Mouse (Mus musculus): ENCODE results near the gene Zdhhc7.

The Zdhhc7 gene

GRCm38 (mm10) chr8:120111382-120111781 lies 10.1 kb upstream of the Zdhhc7 start:
- Histone ChIP-seq H3K4me3 (replicated peaks; ENCODE audit: low read length) (no peak overlapping the region), H3K36me3 (ENCODE audit: insufficient read depth, low read length) (no peaks in the 10 kb centered on the region), H3K9me3 (ENCODE audit: low read length) (no peaks in the 10 kb centered on the region), H3K27me3 (ENCODE audit: insufficient read depth, low read length) (peaks cover 42% of the 10 kb centered on the region), H3K4me1 (replicated peaks; ENCODE audit: low read depth, low read length) (peaks cover 38% of the 10 kb centered on the region)
- TF ChIP-seq POU5F1 (IDR thresholded peaks at IDR 0.05; ENCODE audit: borderline replicate concordance, low read length) = no peak
- no peak for TF ChIP-seq NANOG (IDR thresholded peaks at IDR 0.05; ENCODE audit: borderline replicate concordance, low read length)
- TF ChIP-seq CTCF (conservative IDR thresholded peaks at IDR 0.05; ENCODE audit: low read length) = no peak

- TF ChIP-seq NANOG (IDR thresholded peaks at IDR 0.05; ENCODE audit: borderline replicate concordance, low read length) (no peak), POU5F1 (IDR thresholded peaks at IDR 0.05; ENCODE audit: borderline replicate concordance, low read length) (no peak), CTCF (conservative IDR thresholded peaks at IDR 0.05; ENCODE audit: low read length) (no peak)
Measured at GRCm38 (mm10) chr8:120110966-120111365, 9.7 kb upstream of the Zdhhc7 start.

GRCm38 (mm10) chr8:120109149-120109548 lies 7.9 kb upstream of the Zdhhc7 start:
- Histone ChIP-seq H3K27me3 (ENCODE audit: insufficient read depth, low read length) (peaks cover 19% of the 10 kb centered on the region), H3K9me3 (ENCODE audit: low read length) (no peaks in the 10 kb centered on the region), H3K36me3 (ENCODE audit: insufficient read depth, low read length) (no peaks in the 10 kb centered on the region), H3K4me3 (replicated peaks; ENCODE audit: low read length) (no peak overlapping the region), H3K4me1 (replicated peaks; ENCODE audit: low read depth, low read length) (peaks cover 57% of the 10 kb centered on the region)
- no peak for TF ChIP-seq POU5F1 (IDR thresholded peaks at IDR 0.05; ENCODE audit: borderline replicate concordance, low read length)
- no peak for TF ChIP-seq NANOG (IDR thresholded peaks at IDR 0.05; ENCODE audit: borderline replicate concordance, low read length)
- TF ChIP-seq CTCF (conservative IDR thresholded peaks at IDR 0.05; ENCODE audit: low read length) = no peak

More at GRCm38 (mm10) chr8:120110966-120111365, 9.7 kb upstream of the Zdhhc7 start:
- no peaks in the 10 kb centered on the region for H3K9me3 ChIP-seq (ENCODE audit: low read length)
- H3K27me3 ChIP-seq (ENCODE audit: insufficient read depth, low read length) = peaks cover 37% of the 10 kb centered on the region
- no peak overlapping the region for H3K4me3 ChIP-seq (replicated peaks; ENCODE audit: low read length)
- peaks cover 42% of the 10 kb centered on the region for H3K4me1 ChIP-seq (replicated peaks; ENCODE audit: low read depth, low read length)
- no peaks in the 10 kb centered on the region for H3K36me3 ChIP-seq (ENCODE audit: insufficient read depth, low read length)

- peaks cover 60% of the 10 kb centered on the region for H3K4me1 ChIP-seq (replicated peaks; ENCODE audit: low read depth, low read length)
- H3K9me3 ChIP-seq (ENCODE audit: low read length) = no peaks in the 10 kb centered on the region
- peaks cover 5% of the 10 kb centered on the region; the same call in 1 of the 2 replicates for H3K27me3 ChIP-seq (ENCODE audit: insufficient read depth, low read length)
Measured at GRCm38 (mm10) chr8:120104721-120105272, 3.5 kb upstream of the Zdhhc7 start.

GRCm38 (mm10) chr8:120103916-120104315 lies 2.6 kb upstream of the Zdhhc7 start:
- TF ChIP-seq POU5F1 (IDR thresholded peaks at IDR 0.05; ENCODE audit: borderline replicate concordance, low read length) (no peak), NANOG (IDR thresholded peaks at IDR 0.05; ENCODE audit: borderline replicate concordance, low read length) (no peak), CTCF (conservative IDR thresholded peaks at IDR 0.05; ENCODE audit: low read length) (no peak)
- H3K27me3 ChIP-seq (ENCODE audit: insufficient read depth, low read length) = peaks cover 5% of the 10 kb centered on the region; the same call in 1 of the 2 replicates
- no peaks in the 10 kb centered on the region for H3K9me3 ChIP-seq (ENCODE audit: low read length)
- H3K36me3 ChIP-seq (ENCODE audit: insufficient read depth, low read length) = 0 out of 2 replicates have a peak, but pooled peaks cover 4% of the 10 kb centered on the region
- peaks cover 54% of the 10 kb centered on the region for H3K4me1 ChIP-seq (replicated peaks; ENCODE audit: low read depth, low read length)
- no peak overlapping the region for H3K4me3 ChIP-seq (replicated peaks; ENCODE audit: low read length)

More at GRCm38 (mm10) chr8:120104721-120105272, 3.5 kb upstream of the Zdhhc7 start:
- Histone ChIP-seq H3K36me3 (ENCODE audit: insufficient read depth, low read length) (0 out of 2 replicates have a peak, but pooled peaks cover 4% of the 10 kb centered on the region), H3K4me3 (replicated peaks; ENCODE audit: low read length) (peak overlapping the region; percentile 57)
- TF ChIP-seq CTCF (conservative IDR thresholded peaks at IDR 0.05; ENCODE audit: low read length) = no peak
- TF ChIP-seq POU5F1 (IDR thresholded peaks at IDR 0.05; ENCODE audit: borderline replicate concordance, low read length) = no peak
- no peak for TF ChIP-seq NANOG (IDR thresholded peaks at IDR 0.05; ENCODE audit: borderline replicate concordance, low read length)

- Histone ChIP-seq H3K9me3 (ENCODE audit: low read length) (no peaks in the 10 kb centered on the region), H3K4me1 (replicated peaks; ENCODE audit: low read depth, low read length) (peaks cover 45% of the 10 kb centered on the region), H3K4me3 (replicated peaks; ENCODE audit: low read length) (peak overlapping the region; percentile 93), H3K36me3 (ENCODE audit: insufficient read depth, low read length) (0 out of 2 replicates have a peak, but pooled peaks cover 4% of the 10 kb centered on the region), H3K27me3 (ENCODE audit: insufficient read depth, low read length) (peaks cover 5% of the 10 kb centered on the region; the same call in 1 of the 2 replicates)
- TF ChIP-seq CTCF (conservative IDR thresholded peaks at IDR 0.05; ENCODE audit: low read length) = no peak
- no peak for TF ChIP-seq NANOG (IDR thresholded peaks at IDR 0.05; ENCODE audit: borderline replicate concordance, low read length)
Measured at GRCm38 (mm10) chr8:120100388-120101067, 754 bp downstream of the Zdhhc7 start.

- no peak overlapping the region for H3K4me3 ChIP-seq (replicated peaks; ENCODE audit: low read length)
- H3K36me3 ChIP-seq (ENCODE audit: insufficient read depth, low read length) = peaks cover 14% of the 10 kb centered on the region
- H3K9me3 ChIP-seq (ENCODE audit: low read length) = no peaks in the 10 kb centered on the region
- TF ChIP-seq NANOG (IDR thresholded peaks at IDR 0.05; ENCODE audit: borderline replicate concordance, low read length) = no peak
- no peak for TF ChIP-seq CTCF (conservative IDR thresholded peaks at IDR 0.05; ENCODE audit: low read length)
- no peak for TF ChIP-seq POU5F1 (IDR thresholded peaks at IDR 0.05; ENCODE audit: borderline replicate concordance, low read length)
- no peaks in the 10 kb centered on the region for H3K27me3 ChIP-seq (ENCODE audit: insufficient read depth, low read length)
- peaks cover 12% of the 10 kb centered on the region for H3K4me1 ChIP-seq (replicated peaks; ENCODE audit: low read depth, low read length)
Measured at GRCm38 (mm10) chr8:120096486-120096885, 4.8 kb downstream of the Zdhhc7 start.

- H3K27me3 ChIP-seq (ENCODE audit: insufficient read depth, low read length) = no peaks in the 10 kb centered on the region
- H3K4me1 ChIP-seq (replicated peaks; ENCODE audit: low read depth, low read length) = peaks cover 5% of the 10 kb centered on the region; the same call in 1 of the 2 replicates
- no peaks in the 10 kb centered on the region for H3K9me3 ChIP-seq (ENCODE audit: low read length)
- H3K36me3 ChIP-seq (ENCODE audit: insufficient read depth, low read length) = peaks cover 29% of the 10 kb centered on the region
- TF ChIP-seq CTCF (conservative IDR thresholded peaks at IDR 0.05; ENCODE audit: low read length) (no peak), POU5F1 (IDR thresholded peaks at IDR 0.05; ENCODE audit: borderline replicate concordance, low read length) (no peak), NANOG (IDR thresholded peaks at IDR 0.05; ENCODE audit: borderline replicate concordance, low read length) (no peak)
- H3K4me3 ChIP-seq (replicated peaks; ENCODE audit: low read length) = no peak overlapping the region
Measured at GRCm38 (mm10) chr8:120094801-120095200, 6.5 kb downstream of the Zdhhc7 start.

Measured in E14TG2a.4 (cell line).